Mouse (Mus musculus): ENCODE results near the gene Pkp4.

DNA sequence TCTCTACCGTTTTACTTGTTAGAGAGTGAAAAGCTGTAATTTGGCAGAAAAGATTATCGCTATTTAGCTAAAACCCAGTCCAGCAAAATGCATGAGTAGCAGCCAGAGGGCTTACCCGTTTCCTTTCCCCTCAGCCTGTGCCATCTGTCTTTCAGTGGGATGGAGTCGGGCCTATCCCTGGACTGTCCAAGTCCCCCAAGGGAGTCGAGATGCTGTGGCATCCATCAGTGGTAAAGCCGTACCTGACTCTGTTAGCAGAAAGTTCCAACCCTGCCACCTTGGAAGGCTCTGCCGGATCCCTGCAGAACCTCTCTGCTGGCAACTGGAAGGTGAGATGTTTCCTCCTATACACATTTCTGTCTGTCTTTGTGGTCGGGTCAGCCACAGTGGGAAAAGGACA, 178.3 kb downstream of the Pkp4 start:
- no peak for TF ChIP-seq GATA1 (IDR thresholded peaks at IDR 0.05; ENCODE audit: borderline replicate concordance, low read length)
- TF ChIP-seq FLI1 (IDR thresholded peaks at IDR 0.05; ENCODE audit: low read length), result no peak
